Mouse (Mus musculus) lung, embryonic 16.5 days (tissue): Measurements from ENCODE around the gene Uhrf1. TPM values are rescaled to one million over a fixed set of nuclear protein-coding genes. Genes with fewer than 3 reads are reported as not detected.

Experiments
- ATAC-seq: fragments of 200-750 bp; cut with Nextera tagmentation; 2 replicates; pipeline ENCODE4 v1.8.0; 2017; ENCODE audit warnings: low read depth, mild to moderate bottlenecking, moderate library complexity
- H3K27ac ChIP-seq: fragments of 300-500 bp; sonication (generic); 2 replicates; pipeline ENCODE4 v1.5.1; 2014; ENCODE audit warnings: mild to moderate bottlenecking, control low read depth, low read length
- H3K27me3 ChIP-seq: fragments of 300-500 bp; sonication (generic); 2 replicates; pipeline ENCODE4 v1.6.1; 2014; ENCODE audit warnings: low read depth, low read length, mixed read lengths; ENCODE audit not compliant: control insufficient read depth, insufficient read depth
- H3K36me3 ChIP-seq: fragments of 300-500 bp; sonication (generic); 2 replicates; pipeline ENCODE4 v1.6.1; 2014; ENCODE audit warnings: low read length; ENCODE audit not compliant: control insufficient read depth, insufficient read depth
- H3K4me1 ChIP-seq: fragments of 300-500 bp; sonication (generic); replicated peaks from 2 replicates; pipeline ENCODE4 v1.6.1; 2014; ENCODE audit warnings: low read length, mixed read lengths; ENCODE audit not compliant: control insufficient read depth, insufficient read depth
- H3K4me2 ChIP-seq: fragments of 300-500 bp; sonication (generic); 2 replicates; pipeline ENCODE4 v1.6.1; 2014; ENCODE audit warnings: low read depth, low read length, control low read depth
- H3K4me3 ChIP-seq: fragments of 300-500 bp; sonication (generic); 2 replicates; pipeline ENCODE4 v1.5.1; 2014; ENCODE audit warnings: mild to moderate bottlenecking, low read length, control low read depth
- H3K9ac ChIP-seq: fragments of 300-500 bp; sonication (generic); 2 replicates; pipeline ENCODE4 v1.6.1; 2014; ENCODE audit warnings: low read length, control low read depth
- H3K9me3 ChIP-seq: fragments of 300-500 bp; sonication (generic); 2 replicates; pipeline ENCODE4 v1.6.1; 2016; ENCODE audit warnings: low read length; ENCODE audit not compliant: control insufficient read depth
- WGBS: fragments of 180-500 bp; shearing (Covaris S2); extraction: QIAGEN DNeasy Blood & Tissue Kit; methylation state at CpG from one replicate; pipeline ENCODE4 v1.1.7; 2014; 5-methylcytosine and 5-hydroxymethylcytosine counted together
- polyA plus RNA-seq: library from polyadenylated mRNA; unstranded; fragments of >200 nt; fragmentation: Nextera tagmentation; extraction: Ambion mirVana; gene quantifications from 2 replicates; pipeline ENCODE4 v1.2.1, GENCODE M21; 2015

The Uhrf1 gene
- polyA plus RNA-seq, 1 experiment from 2014 or later: 130 TPM

DNA sequence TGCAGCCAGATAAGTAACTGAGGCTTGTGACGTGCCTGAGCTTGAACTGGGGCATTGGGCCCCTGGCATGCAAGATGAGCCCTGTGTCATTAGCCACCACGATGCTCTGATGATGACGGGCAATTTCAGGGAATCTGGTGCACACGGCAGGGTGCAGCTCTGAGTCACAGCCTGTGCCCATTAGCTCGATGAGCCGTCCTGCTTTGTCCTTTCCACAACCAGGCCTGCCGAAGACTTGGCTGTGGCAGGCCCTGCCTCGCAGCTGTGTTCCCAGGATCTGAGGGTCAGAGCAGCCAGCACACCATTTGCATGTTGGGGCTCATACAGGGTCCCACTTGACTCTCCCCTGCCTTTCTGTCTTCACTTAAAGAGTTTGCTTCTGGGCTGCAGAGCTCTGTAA is 57.3 kb downstream of the Uhrf1 start:
- Histone ChIP-seq H3K4me1 (peaks cover 2% of the 10 kb centered on the region; the same call in 1 of the 2 replicates), H3K27ac (no peak overlapping the region), H3K36me3 (peaks cover 9% of the 10 kb centered on the region), H3K4me3 (no peak overlapping the region), H3K9me3 (no peaks in the 10 kb centered on the region), H3K9ac (no peak overlapping the region), H3K27me3 (no peaks in the 10 kb centered on the region), H3K4me2 (no peak overlapping the region)
- 76% methylated on average over 8 of the region's 8 CpGs for WGBS
- no peak for ATAC-seq

DNA sequence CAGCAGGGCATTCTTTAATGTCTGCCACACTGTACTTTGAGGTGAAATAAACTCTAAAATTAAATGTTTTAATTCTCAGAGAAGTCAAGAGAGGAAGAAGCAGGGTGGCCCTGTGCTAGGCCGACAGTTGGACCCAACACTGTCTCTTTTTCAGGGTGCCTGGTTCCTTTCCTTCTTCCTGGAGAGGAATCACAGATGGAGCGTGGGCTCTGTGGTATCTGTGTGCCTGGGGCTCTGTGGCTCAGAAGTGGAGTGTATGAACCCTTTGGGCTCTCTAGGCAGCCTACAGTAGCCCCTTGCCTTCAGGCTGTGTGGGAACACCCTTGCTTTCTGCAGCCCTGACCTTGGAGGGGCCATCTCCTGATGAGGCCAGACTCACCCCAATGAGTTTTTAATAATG is 58.4 kb downstream of the Uhrf1 start:
- no peak for ATAC-seq
- Histone ChIP-seq H3K4me1 (peaks cover 4% of the 10 kb centered on the region), H3K9ac (no peak overlapping the region), H3K27ac (no peak overlapping the region), H3K4me3 (no peak overlapping the region), H3K27me3 (no peaks in the 10 kb centered on the region), H3K9me3 (no peaks in the 10 kb centered on the region), H3K36me3 (peaks cover 5% of the 10 kb centered on the region; the same call in 1 of the 2 replicates), H3K4me2 (no peak overlapping the region)
- WGBS: 92% methylated on average over 2 of the region's 2 CpGs

DNA sequence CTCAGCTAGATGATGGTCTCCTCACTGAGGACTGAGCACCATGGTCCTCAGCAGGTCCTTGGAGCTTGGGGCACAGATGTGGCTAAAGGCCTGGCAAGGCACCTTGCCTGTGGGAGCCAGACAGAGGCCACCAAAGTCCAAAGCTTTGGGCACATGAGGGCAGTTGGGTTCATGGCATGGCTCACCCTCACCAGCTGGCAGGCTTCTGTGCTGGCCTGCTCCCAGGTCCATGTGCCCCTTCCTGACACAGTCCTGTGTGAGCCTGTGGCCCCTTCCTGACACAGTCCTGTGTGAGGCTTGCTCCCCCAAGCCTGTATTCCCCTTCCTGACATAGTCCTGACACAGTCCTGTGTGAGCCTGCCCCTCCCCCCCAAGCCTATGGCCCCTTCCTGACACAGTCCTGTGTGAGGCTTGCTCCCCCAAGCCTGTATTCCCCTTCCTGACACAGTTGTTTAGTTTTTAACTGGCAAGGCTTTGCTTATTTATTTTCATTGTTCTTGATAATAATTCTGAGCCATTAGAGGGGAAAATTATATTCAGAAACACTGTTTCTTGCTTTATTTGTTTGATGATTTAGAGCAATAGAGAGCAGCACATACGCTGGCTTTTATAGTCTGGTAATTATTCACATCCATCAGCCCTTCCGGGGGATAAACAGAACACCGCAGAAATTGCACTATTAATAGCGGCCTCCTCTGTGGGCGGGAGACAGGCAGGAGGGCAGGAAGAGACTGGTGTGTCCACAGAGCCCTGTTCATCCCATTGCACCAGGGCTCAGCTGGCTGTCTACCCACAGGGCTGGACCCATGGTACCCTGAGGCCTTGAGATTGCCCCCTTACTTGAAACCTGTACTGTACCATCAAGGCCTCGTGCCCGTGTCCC is 62.9 kb downstream of the Uhrf1 start:
- Histone ChIP-seq H3K9me3 (no peaks in the 10 kb centered on the region), H3K36me3 (peaks cover 7% of the 10 kb centered on the region; the same call in 1 of the 2 replicates), H3K27me3 (no peaks in the 10 kb centered on the region), H3K4me2 (no peak overlapping the region), H3K9ac (no peak overlapping the region), H3K27ac (peak overlapping the region; percentile 74), H3K4me3 (no peak overlapping the region), H3K4me1 (peaks cover 8% of the 10 kb centered on the region)
- peak; percentile 66 for ATAC-seq
- 38% methylated on average over 7 of the region's 7 CpGs for WGBS

DNA sequence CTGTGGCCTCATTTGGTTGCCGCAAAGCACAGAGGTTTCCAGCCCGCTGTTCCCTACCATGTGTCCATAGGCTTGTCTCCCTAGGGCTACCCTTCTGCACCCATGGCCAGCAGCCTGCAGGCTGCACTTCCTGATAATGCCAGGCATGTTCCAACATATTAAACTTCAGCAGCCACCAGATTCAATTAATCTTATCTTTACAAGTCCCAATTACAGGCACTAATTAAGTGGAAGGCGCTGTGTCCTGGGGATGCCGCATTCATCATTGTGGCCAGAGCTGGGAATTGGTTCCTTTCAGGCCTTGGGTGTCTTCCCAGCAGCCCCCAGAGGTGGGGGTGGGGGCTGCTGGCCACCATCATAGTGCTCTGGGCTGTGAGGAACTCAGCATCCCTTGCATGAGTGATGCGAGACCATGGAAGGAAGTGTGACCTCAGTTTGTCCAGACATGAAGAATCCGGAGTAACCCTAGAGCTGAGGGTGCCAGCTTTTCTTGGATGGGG is 65.2 kb downstream of the Uhrf1 start:
- Histone ChIP-seq H3K9me3 (no peaks in the 10 kb centered on the region), H3K9ac (no peak overlapping the region), H3K27me3 (no peaks in the 10 kb centered on the region), H3K36me3 (peaks cover 5% of the 10 kb centered on the region; the same call in 1 of the 2 replicates), H3K4me2 (no peak overlapping the region), H3K4me3 (no peak overlapping the region), H3K27ac (no peak overlapping the region), H3K4me1 (peaks cover 8% of the 10 kb centered on the region)
- no peak for ATAC-seq
- 85% methylated on average over 6 of the region's 6 CpGs for WGBS

DNA sequence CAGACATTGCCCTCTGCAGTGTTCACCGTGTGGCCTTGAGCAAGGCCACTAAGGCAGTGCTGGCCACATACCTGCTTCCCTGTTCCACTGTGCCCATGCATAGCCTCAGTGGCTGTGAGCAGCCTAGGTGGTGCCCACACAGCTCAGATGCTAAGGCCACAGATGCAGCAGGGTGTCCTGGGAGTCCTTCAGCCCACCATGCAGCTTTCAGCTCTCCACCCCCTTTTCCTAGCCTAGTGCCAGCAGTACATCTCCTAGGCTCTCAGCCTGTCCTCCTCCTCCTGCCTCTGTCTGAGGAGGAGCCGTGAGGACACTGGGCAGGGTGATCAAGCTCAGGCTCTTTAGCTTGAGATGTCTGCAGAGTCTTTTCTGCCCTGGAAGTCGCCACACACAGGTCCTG is 67.0 kb downstream of the Uhrf1 start:
- Histone ChIP-seq H3K9me3 (no peaks in the 10 kb centered on the region), H3K4me3 (no peak overlapping the region), H3K27ac (no peak overlapping the region), H3K27me3 (no peaks in the 10 kb centered on the region), H3K9ac (no peak overlapping the region), H3K4me1 (peaks cover 8% of the 10 kb centered on the region), H3K4me2 (no peak overlapping the region), H3K36me3 (peaks cover 3% of the 10 kb centered on the region; the same call in 1 of the 2 replicates)
- 89% methylated on average over 3 of the region's 3 CpGs for WGBS
- no peak for ATAC-seq

DNA sequence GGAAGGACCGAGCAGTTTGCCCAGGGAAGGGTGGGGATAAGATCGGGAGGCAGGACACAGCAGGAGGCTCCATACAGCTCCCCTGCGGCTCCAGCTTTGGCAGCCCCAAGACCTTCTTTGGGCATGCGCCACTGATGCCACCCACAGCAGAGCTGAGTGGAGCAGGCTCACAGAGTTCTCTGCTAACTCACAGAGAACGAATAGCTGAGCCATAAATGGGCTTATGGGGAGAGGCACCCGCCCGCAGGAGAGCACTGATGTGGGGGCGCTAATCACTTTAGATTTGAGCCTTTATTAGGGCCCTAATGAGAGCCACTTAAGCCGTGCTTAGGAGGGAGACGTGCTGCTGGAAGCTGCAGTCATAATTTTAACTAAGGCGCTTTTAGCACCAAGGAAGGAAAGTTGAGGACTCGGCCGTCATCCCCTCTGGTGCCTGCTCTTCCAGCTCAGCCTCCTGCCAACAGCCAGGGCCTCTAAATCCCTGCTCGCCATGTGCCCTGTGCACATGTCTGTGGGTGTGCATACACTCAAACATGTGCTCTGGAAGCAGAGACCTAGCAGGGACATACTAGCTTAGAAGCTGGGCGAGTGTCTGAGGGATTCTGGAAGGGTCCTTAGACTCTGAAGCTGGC is 68.0 kb downstream of the Uhrf1 start:
- Histone ChIP-seq H3K9me3 (no peaks in the 10 kb centered on the region), H3K4me1 (peaks cover 5% of the 10 kb centered on the region), H3K4me3 (no peak overlapping the region), H3K27me3 (no peaks in the 10 kb centered on the region), H3K9ac (no peak overlapping the region), H3K4me2 (no peak overlapping the region), H3K27ac (no peak overlapping the region), H3K36me3 (peaks cover 7% of the 10 kb centered on the region)
- no peak for ATAC-seq
- WGBS: 85% methylated on average over 15 of the region's 15 CpGs

DNA sequence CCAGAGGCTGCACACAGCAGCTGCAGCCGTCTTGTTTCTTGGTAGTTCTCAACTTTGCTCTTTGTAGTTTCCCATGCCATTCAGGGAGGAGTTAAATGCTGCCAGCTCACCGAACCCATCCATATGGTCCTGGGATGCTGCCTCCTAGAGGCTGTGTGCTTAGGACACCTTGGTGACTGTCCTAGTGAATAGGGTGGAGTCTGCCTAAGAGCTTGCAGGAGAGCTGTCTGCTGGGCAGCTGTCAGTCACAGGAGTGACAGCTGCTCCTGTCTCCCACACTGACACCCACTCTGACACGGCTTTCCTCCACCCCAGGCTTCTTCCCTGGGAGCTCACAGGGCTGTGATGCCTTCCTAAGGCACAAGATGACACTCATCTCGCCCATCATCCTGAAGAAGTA is 69.0 kb downstream of the Uhrf1 start:
- ATAC-seq: no peak
- Histone ChIP-seq H3K27me3 (no peaks in the 10 kb centered on the region), H3K4me1 (no peaks in the 10 kb centered on the region), H3K4me2 (no peak overlapping the region), H3K36me3 (peaks cover 11% of the 10 kb centered on the region; the same call in 1 of the 2 replicates), H3K27ac (no peak overlapping the region), H3K4me3 (no peak overlapping the region), H3K9me3 (no peaks in the 10 kb centered on the region), H3K9ac (no peak overlapping the region)
- 62% methylated on average over 4 of the region's 4 CpGs for WGBS

Other genes with a start within 250 kb of the Uhrf1 start
- 38.8 and 41.6 TPM in 2 replicates for gene Ubxn6, start 228.3 kb upstream of the Uhrf1 start, polyA plus RNA-seq
- gene Hdgfl2, start 223.7 kb upstream of the Uhrf1 start, polyA plus RNA-seq: 95.2 and 96.7 TPM in 2 replicates
- 0.15 and 0.28 TPM in 2 replicates for gene Plin4, start 193.5 kb upstream of the Uhrf1 start, polyA plus RNA-seq
- 1.3 and 2.1 TPM in 2 replicates for gene Plin5, start 185.7 kb upstream of the Uhrf1 start, polyA plus RNA-seq
- 0.59 and 1.4 TPM in 2 replicates for gene Lrg1, start 181.3 kb upstream of the Uhrf1 start, polyA plus RNA-seq
- gene Sema6b, start 163.0 kb upstream of the Uhrf1 start, polyA plus RNA-seq: 1.2 and 1.7 TPM in 2 replicates
- gene Tnfaip8l1, start 140.8 kb upstream of the Uhrf1 start, polyA plus RNA-seq: 15.5 and 17.3 TPM in 2 replicates
- 93.0 and 110 TPM in 2 replicates for gene Mydgf, start 119.4 kb upstream of the Uhrf1 start, polyA plus RNA-seq
- 38.7 and 41.4 TPM in 2 replicates for gene Dpp9, start 84.4 kb upstream of the Uhrf1 start, polyA plus RNA-seq
- 11.0 and 12.1 TPM in 2 replicates for gene Fem1a, start 46.5 kb upstream of the Uhrf1 start, polyA plus RNA-seq
- 5.5 and 5.7 TPM in 2 replicates for gene Ticam1, start 26.5 kb upstream of the Uhrf1 start, polyA plus RNA-seq
- 87.5 and 90.2 TPM in 2 replicates for gene Plin3, start 10.4 kb upstream of the Uhrf1 start, polyA plus RNA-seq
- not detected in 2 replicates for gene Arrdc5, start 3.0 kb upstream of the Uhrf1 start, polyA plus RNA-seq
- gene Kdm4b, start 22.7 kb downstream of the Uhrf1 start, polyA plus RNA-seq: 26.6 and 28.4 TPM in 2 replicates
- gene Ptprs, start 173.2 kb downstream of the Uhrf1 start, polyA plus RNA-seq: 59.1 and 59.9 TPM in 2 replicates
- gene Znrf4, start 209.1 kb downstream of the Uhrf1 start, polyA plus RNA-seq: not detected in 2 replicates